Comparison of ENCODE assay signal across 22 mouse cellular contexts in genomic region chr14:57881074-57881473, GRCm38 (mm10). TPM values are rescaled to one million over a fixed set of nuclear protein-coding genes. Genes with fewer than 3 reads are reported as not detected.
DNase-seq lines count a peak whose midpoint lies in the region; ATAC-seq and TF ChIP-seq lines count a peak whose summit lies in the region.
"Had no signal": no experiment of that assay in that cellular context is flagged by ENCODE, and none has a peak within 500 bp of the region (broad histone marks: within the 10 kb centered on the region; RNA-seq: fewer than 3 reads in every experiment).

No protein-coding gene starts in this region.

- no peak for TF ChIP-seq RAD21 in MEL (IDR thresholded peaks at IDR 0.05; ENCODE audit: low read depth, low read length)

- no peak for ATAC-seq in heart, embryonic 15.5 days (replicated peaks; ENCODE audit: insufficient number of reproducible peaks, insufficient read depth, low FRiP score, low read depth)
- ATAC-seq in midbrain, postnatal 0 days (ENCODE audit: low FRiP score) = no peak
- ATAC-seq: activated CD4-positive, CD25-positive, alpha-beta regulatory T cell, adult 4 months had no signal

- no peaks in the 10 kb centered on the region for H3K27me3 ChIP-seq in heart, embryonic 15.5 days
- H3K27me3 ChIP-seq in MEL (ENCODE audit: control insufficient read depth in 1 of 2, insufficient read depth in 2 of 2, low read length in 2 of 2) = no peaks in the 10 kb centered on the region
- H3K27me3 ChIP-seq in midbrain, postnatal 0 days (ENCODE audit: insufficient read depth, low read length) = no peaks in the 10 kb centered on the region
- H3K27me3 ChIP-seq: forebrain, embryonic 13.5 days; hindbrain, embryonic 13.5 days; kidney, embryonic 15.5 days; limb, embryonic 15.5 days; neural tube, embryonic 12.5 days had no signal

- no peak for DNase-seq in heart, adult 9 months (ENCODE audit: low spot score in 2 of 2)
- no peak for DNase-seq in layer of hippocampus, adult 2 months (ENCODE audit: low spot score in 2 of 2)
- DNase-seq in layer of hippocampus, adult 8-10 months (ENCODE audit: low spot score in 2 of 2) = no peak
- DNase-seq in CD4-positive, CD25-positive, alpha-beta regulatory T cell, adult 2 months (ENCODE audit: low read depth, low spot score) = peak; percentile 41
- no peak for DNase-seq in MEL (ENCODE audit: low read depth, low spot score)
- DNase-seq in midbrain, postnatal 0 days (ENCODE audit: low spot score) = no peak
- no peak for DNase-seq in spleen, postnatal 36 days (ENCODE audit: low spot score in 2 of 2)
- DNase-seq: cerebellum, adult 9-10 months; layer of hippocampus, postnatal 36 days; right cerebral cortex, postnatal 4 days had no signal

- H3K27ac ChIP-seq in heart, embryonic 15.5 days = peak overlapping the region; percentile 85
- no peak overlapping the region for H3K27ac ChIP-seq in layer of hippocampus, adult 2 months
- no peak overlapping the region for H3K27ac ChIP-seq in MEL (ENCODE audit: control insufficient read depth, low read depth, low read length)
- H3K27ac ChIP-seq in midbrain, postnatal 0 days (ENCODE audit: low read depth, low read length) = no peak overlapping the region
- H3K27ac ChIP-seq: forebrain, embryonic 13.5 days; limb, embryonic 10.5 days; liver, embryonic 14.5 days; neural tube, embryonic 12.5 days had no signal

- H3K9ac ChIP-seq in heart, embryonic 15.5 days = no peak overlapping the region
- no peak overlapping the region for H3K9ac ChIP-seq in MEL (ENCODE audit: control insufficient read depth, low read depth, low read length, poor library complexity, severe bottlenecking)
- H3K9ac ChIP-seq in midbrain, postnatal 0 days (replicated peaks; ENCODE audit: low read length, poor library complexity, severe bottlenecking) = no peak overlapping the region
- H3K9ac ChIP-seq: forebrain, embryonic 13.5 days; hindbrain, embryonic 13.5 days; kidney, embryonic 15.5 days; limb, embryonic 15.5 days; liver, embryonic 14.5 days; lung, embryonic 14.5 days; neural tube, embryonic 12.5 days had no signal

- peak; percentile 41 for TF ChIP-seq CTCF in layer of hippocampus, adult 2 months (conservative IDR thresholded peaks at IDR 0.05)
- peak in 1 of 3 experiments; percentile 24; a peak in 1 of 6 replicates for TF ChIP-seq CTCF in MEL (IDR thresholded peaks at IDR 0.05 in 2 of 3, conservative IDR thresholded peaks at IDR 0.05 in 1 of 3; ENCODE audit: control insufficient read depth in 1 of 3, insufficient read depth in 1 of 3, low read depth in 2 of 3, low read length in 3 of 3, poor library complexity in 1 of 3, severe bottlenecking in 1 of 3)
- TF ChIP-seq CTCF in midbrain, postnatal 0 days (IDR thresholded peaks at IDR 0.05) = no peak

- H3K9me3 ChIP-seq in heart, embryonic 15.5 days (replicated peaks) = no peaks in the 10 kb centered on the region
- no peaks in the 10 kb centered on the region for H3K9me3 ChIP-seq in MEL (replicated peaks; ENCODE audit: insufficient read depth, low read length)
- no peaks in the 10 kb centered on the region for H3K9me3 ChIP-seq in midbrain, postnatal 0 days (ENCODE audit: low read length)
- H3K9me3 ChIP-seq: forebrain, embryonic 13.5 days; hindbrain, embryonic 13.5 days; kidney, embryonic 15.5 days; limb, embryonic 10.5 days; limb, embryonic 15.5 days; neural tube, embryonic 12.5 days had no signal

- peaks cover 3% of the 10 kb centered on the region for H3K79me2 ChIP-seq in MEL (ENCODE audit: control insufficient read depth, insufficient read depth, low read length, poor library complexity)

- no peak for TF ChIP-seq POLR2A in MEL (IDR thresholded peaks at IDR 0.05; ENCODE audit: control insufficient read depth in 1 of 2, insufficient read depth in 1 of 2, low read depth in 1 of 2, low read length in 2 of 2, poor library complexity in 1 of 2)

- H3K4me1 ChIP-seq in heart, embryonic 15.5 days (replicated peaks) = peaks cover 25% of the 10 kb centered on the region
- peaks cover 0 to 4% of the 10 kb centered on the region in 2 experiments; a peak in 1 of 4 replicates for H3K4me1 ChIP-seq in MEL (ENCODE audit: control insufficient read depth in 1 of 2, insufficient read depth in 2 of 2, low read length in 2 of 2)
- H3K4me1 ChIP-seq in midbrain, postnatal 0 days (ENCODE audit: insufficient read depth, low read length) = peaks cover 3% of the 10 kb centered on the region; the same call in 1 of the 2 replicates
- H3K4me1 ChIP-seq: neural tube, embryonic 12.5 days had no signal

- H3K4me2 ChIP-seq in heart, embryonic 15.5 days = no peak overlapping the region
- no peak overlapping the region for H3K4me2 ChIP-seq in midbrain, postnatal 0 days (ENCODE audit: low read depth, low read length, poor library complexity, severe bottlenecking)
- H3K4me2 ChIP-seq: forebrain, embryonic 13.5 days; hindbrain, embryonic 13.5 days; kidney, embryonic 15.5 days; limb, embryonic 15.5 days; lung, embryonic 14.5 days; midbrain, embryonic 11.5 days; neural tube, embryonic 12.5 days had no signal

- H3K36me3 ChIP-seq in heart, embryonic 15.5 days = no peaks in the 10 kb centered on the region
- no peaks in the 10 kb centered on the region; a peak in 2 of 4 replicates for H3K36me3 ChIP-seq in MEL (ENCODE audit: control insufficient read depth in 1 of 2, insufficient read depth in 2 of 2, low read length in 2 of 2)
- no peaks in the 10 kb centered on the region for H3K36me3 ChIP-seq in midbrain, postnatal 0 days (ENCODE audit: insufficient read depth, low read length)
- H3K36me3 ChIP-seq: hindbrain, embryonic 13.5 days; limb, embryonic 15.5 days; neural tube, embryonic 12.5 days had no signal

- TF ChIP-seq EP300 in MEL (IDR thresholded peaks at IDR 0.05; ENCODE audit: low read depth in 1 of 2, low read length in 2 of 2) = no peak

- H3K4me3 ChIP-seq in heart, embryonic 15.5 days = no peak overlapping the region
- no peak overlapping the region for H3K4me3 ChIP-seq in layer of hippocampus, adult 2 months
- no peak overlapping the region for H3K4me3 ChIP-seq in MEL (ENCODE audit: control insufficient read depth in 1 of 2, insufficient read depth in 1 of 2, low read depth in 2 of 2, low read length in 2 of 2)
- no peak overlapping the region for H3K4me3 ChIP-seq in midbrain, postnatal 0 days (ENCODE audit: low read depth, low read length)
- H3K4me3 ChIP-seq: forebrain, embryonic 13.5 days; hindbrain, embryonic 13.5 days; kidney, embryonic 15.5 days; limb, embryonic 10.5 days; limb, embryonic 15.5 days; myocyte; neural tube, embryonic 12.5 days had no signal

TF ChIP-seq in MEL, 35 proteins besides CTCF, POLR2A, EP300 and RAD21:
- TF ChIP-seq TBP (IDR thresholded peaks at IDR 0.05; ENCODE audit: low read depth, low read length) (no peak), ZNF384 (IDR thresholded peaks at IDR 0.05; ENCODE audit: low read depth, low read length) (peak; percentile 81), SMC3 (IDR thresholded peaks at IDR 0.05; ENCODE audit: low read depth, low read length) (peak; percentile 15; the same call in 1 of the 2 replicates), UBTF (IDR thresholded peaks at IDR 0.05; ENCODE audit: borderline replicate concordance, insufficient read depth, low read depth, low read length) (no peak), BHLHE40 (IDR thresholded peaks at IDR 0.05; ENCODE audit: borderline replicate concordance, low read depth, low read length) (no peak)

RNA-seq across cellular contexts. Expression of gene Zdhhc20, which starts 9.0 kb away (rescaled TPM):
- 38.8 and 40.3 TPM in 2 replicates for polyA plus RNA-seq in heart, embryonic 15.5 days (2015; fragmentation: Nextera tagmentation; extraction: Ambion mirVana)
- total RNA-seq in layer of hippocampus, adult 2 months (2021) = 10 to 100 TPM; 40.0 to 41.7 TPM
- total RNA-seq in layer of hippocampus, adult 8-10 months (2022) = 10 to 100 TPM; 43.9 to 48.4 (median 46.2) TPM
- total RNA-seq in MEL (2012; rRNA removed) = 4.6 and 5.9 TPM in 2 replicates
- polyA plus RNA-seq in MEL (2012; ENCODE audit: insufficient read depth in 1 of 2, insufficient read length in 2 of 2, low read depth in 1 of 2, low replicate concordance in 2 of 2, missing spikeins in 1 of 2) = 10 to 100 TPM in 1 of 2 experiments, not detected in 1; 11.4 TPM
- 21.5 and 37.3 TPM in 2 replicates for total RNA-seq in midbrain, postnatal 0 days (2014; rRNA removed)
- 25.6 and 33.2 TPM in 2 replicates for polyA plus RNA-seq in midbrain, postnatal 0 days (2015; fragmentation: Nextera tagmentation; extraction: Ambion mirVana)

RNA-seq across cellular contexts. Expression of gene Mrpl57, which starts 55.0 kb away (rescaled TPM):
- polyA plus RNA-seq in heart, embryonic 15.5 days (2015; fragmentation: Nextera tagmentation; extraction: Ambion mirVana) = 116 and 118 TPM in 2 replicates
- total RNA-seq in layer of hippocampus, adult 2 months (2021) = 10 to 100 TPM; 67.4 to 75.9 TPM
- total RNA-seq in layer of hippocampus, adult 8-10 months (2022) = 10 to 100 TPM; 57.5 to 69.7 (median 63.6) TPM
- 126 and 132 TPM in 2 replicates for total RNA-seq in MEL (2012; rRNA removed)
- 100 to 1,000 TPM in 1 of 2 experiments, not detected in 1; 184 TPM for polyA plus RNA-seq in MEL (2012; ENCODE audit: insufficient read depth in 1 of 2, insufficient read length in 2 of 2, low read depth in 1 of 2, low replicate concordance in 2 of 2, missing spikeins in 1 of 2)
- total RNA-seq in midbrain, postnatal 0 days (2014; rRNA removed) = 45.4 and 48.3 TPM in 2 replicates
- 205 and 218 TPM in 2 replicates for polyA plus RNA-seq in midbrain, postnatal 0 days (2015; fragmentation: Nextera tagmentation; extraction: Ambion mirVana)

RNA-seq across cellular contexts. Expression of gene Ska3, which starts 55.1 kb away (rescaled TPM):
- polyA plus RNA-seq in heart, embryonic 15.5 days (2015; fragmentation: Nextera tagmentation; extraction: Ambion mirVana) = 21.2 and 22.3 TPM in 2 replicates
- total RNA-seq in layer of hippocampus, adult 2 months (2021) = 1 to 10 TPM in 1 of 2 experiments, under 1 TPM in 1; 0.97 to 1.3 TPM
- total RNA-seq in layer of hippocampus, adult 8-10 months (2022) = 1 to 10 TPM in 1 of 4 experiments, under 1 TPM in 3; 0.81 to 2.1 (median 0.92) TPM
- total RNA-seq in MEL (2012; rRNA removed) = 20.1 and 20.2 TPM in 2 replicates
- polyA plus RNA-seq in MEL (2012; ENCODE audit: insufficient read depth in 1 of 2, insufficient read length in 2 of 2, low read depth in 1 of 2, low replicate concordance in 2 of 2, missing spikeins in 1 of 2) = 10 to 100 TPM in 1 of 2 experiments, not detected in 1; 29.7 TPM
- 2.4 and 4.2 TPM in 2 replicates for total RNA-seq in midbrain, postnatal 0 days (2014; rRNA removed)
- 3.9 and 4.2 TPM in 2 replicates for polyA plus RNA-seq in midbrain, postnatal 0 days (2015; fragmentation: Nextera tagmentation; extraction: Ambion mirVana)
